Mouse (Mus musculus) lung, adult 2 months (tissue): ENCODE measurements around the gene Bicd1.

Experiments
- CTCF ChIP-seq: fragments of 200-500 bp; IDR thresholded peaks from 2 replicates; pipeline ENCODE4 v1.5.1; 2011; ENCODE audit warnings: mild to moderate bottlenecking, low read length, control low read depth; ENCODE audit not compliant: insufficient read depth
- POLR2A ChIP-seq: fragments of 200-500 bp; IDR thresholded peaks from 2 replicates; pipeline ENCODE4 v1.6.1; 2011; ENCODE audit warnings: low read depth, mild to moderate bottlenecking, control low read depth, low read length, borderline replicate concordance; ENCODE audit errors: extremely low read depth

DNA sequence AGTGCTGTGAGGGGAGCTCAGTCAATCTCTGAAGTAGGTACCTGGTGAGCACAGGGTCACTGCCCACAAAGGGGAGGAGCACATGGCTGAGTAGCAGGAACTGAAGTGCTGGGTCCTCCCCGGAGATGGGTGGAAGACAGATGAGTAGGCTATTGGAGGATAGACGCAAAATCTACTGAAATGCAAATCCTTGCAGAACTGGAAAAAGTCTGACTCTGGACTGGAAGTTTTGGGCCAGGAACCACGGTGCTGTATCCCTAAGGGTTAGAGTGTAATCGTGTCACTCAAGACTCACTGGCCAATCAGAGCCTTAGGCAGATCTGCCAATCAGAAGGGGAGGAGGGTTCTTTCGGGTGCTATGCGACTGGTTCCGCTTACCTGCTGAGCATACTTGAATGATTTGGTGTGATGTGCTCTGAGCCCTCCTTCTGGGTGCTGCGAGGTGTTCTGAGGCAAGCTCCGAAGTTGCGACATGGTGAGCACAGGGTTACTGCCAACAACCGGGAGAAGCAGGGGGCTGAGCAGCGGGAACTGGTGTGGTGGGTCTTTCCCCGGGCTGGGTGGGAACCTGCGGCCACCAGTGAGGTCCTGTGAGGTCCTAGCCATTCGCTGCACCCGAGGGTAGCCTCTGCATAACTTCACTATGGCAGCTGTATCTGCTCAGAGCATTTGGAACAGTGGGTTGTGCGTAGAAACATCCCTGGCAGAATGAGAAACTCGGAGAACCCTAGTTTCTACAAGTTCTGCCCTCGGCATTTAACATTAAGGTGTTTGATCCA is 157.2 kb downstream of the Bicd1 start:
- TF ChIP-seq CTCF = no peak
- no peak for TF ChIP-seq POLR2A
